Mouse (Mus musculus): ENCODE results near the gene Peak1. TPM values are rescaled to one million over a fixed set of nuclear protein-coding genes. Genes with fewer than 3 reads are reported as not detected.

Gene Peak1
- total RNA-seq, 1 experiment from 2014 or later = 45.1 TPM

DNA sequence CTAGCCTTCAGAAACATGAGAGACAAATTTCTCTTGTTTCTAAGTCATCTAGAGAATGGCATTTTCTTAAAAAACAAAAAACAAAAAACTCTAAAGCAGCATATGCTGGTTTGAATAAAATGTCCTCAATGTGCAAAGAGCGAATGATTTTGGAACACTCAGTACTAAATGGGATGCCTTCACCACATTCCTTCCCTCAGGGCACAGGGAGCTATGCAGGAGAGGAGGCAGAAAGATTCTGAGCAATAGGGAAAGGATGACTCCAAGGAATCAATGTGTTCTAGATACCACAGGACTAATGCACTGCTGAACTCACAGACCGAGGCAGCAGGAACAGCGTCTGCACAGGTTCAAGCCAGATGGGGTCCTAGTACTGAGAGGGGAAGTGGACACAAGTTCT, 103.5 kb downstream of the Peak1 start:
- DNase-seq = no peak

DNA sequence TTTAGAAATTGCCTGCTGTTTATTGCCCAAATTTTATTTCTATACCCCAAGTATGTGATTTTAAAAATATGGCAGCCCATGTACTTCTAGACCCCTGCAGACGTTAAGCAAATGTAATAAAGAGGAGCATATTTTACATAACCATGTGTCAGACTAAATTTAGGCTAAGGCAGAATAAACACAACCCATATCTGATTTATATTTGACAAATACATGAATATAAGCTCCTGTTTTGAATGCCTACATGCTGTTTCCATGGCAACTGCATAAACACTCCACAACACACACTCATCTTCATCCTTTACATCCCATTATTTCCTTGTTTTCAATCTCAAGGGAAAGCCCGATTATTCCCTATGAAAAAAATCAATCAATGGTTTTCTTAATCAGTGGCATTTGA, 108.8 kb downstream of the Peak1 start:
- DNase-seq = no peak

DNA sequence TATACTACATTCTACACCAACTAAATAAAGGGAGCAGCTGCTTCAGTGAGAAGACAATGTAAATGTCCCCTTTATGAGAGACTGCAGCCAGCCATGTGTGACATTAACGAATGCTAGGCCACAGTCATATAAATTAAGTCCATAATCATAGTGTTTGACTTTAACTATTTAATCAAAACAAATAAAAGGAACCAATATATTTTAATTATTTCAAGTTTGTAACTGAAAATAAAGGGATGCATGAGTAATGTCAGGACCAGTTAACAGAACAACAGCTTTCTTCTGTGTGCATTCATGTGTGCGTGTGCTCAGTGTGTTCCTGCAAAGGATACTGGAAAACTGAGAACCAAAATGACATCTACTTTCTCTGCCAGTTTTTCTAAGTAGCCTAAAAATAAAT, 113.3 kb downstream of the Peak1 start:
- no peak for DNase-seq

DNA sequence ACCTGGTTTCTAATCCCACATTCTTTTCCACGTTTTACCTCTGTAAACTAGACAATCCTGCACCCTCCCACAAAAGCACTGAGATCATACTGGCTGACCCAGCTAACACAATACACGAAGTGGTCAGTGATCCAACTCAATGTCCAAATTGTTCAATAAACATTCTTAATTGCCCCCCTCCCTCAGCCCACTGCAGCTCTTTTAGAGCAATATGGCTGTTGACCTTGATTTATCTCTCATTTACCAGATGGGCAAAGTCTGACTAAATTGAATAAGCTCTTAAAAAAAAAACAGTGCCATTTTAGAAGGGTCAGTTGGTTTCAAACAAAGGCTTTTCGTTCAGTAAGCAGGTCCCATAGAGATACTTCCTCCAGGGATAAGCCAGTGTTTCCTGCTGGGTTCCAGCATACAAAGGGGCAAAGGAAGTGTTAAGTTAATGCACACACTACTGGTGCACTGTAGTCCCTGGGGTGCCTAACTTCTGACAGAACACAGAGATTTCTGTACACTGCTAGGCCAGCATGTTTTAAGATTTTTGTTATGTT, 114.9 kb downstream of the Peak1 start:
- no peak for DNase-seq

DNA sequence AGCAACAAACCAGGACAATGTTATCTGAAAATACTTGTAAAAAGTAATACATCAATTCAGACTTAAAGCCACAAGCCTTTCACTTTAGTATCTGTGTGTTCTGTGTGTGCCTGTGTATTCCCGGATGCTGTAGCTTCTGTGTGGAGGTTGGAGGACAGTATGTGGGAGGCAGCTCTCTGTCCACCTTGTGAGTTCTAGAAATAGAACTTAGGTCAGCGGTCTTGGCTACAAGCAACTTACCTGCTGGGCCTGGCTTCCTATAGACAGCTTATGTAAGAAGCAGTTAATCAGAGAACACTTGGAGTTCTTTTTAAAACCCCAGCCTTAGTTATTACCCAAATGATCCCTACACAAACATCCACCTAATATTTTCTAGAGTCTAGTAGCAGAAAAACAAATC, 127.8 kb downstream of the Peak1 start:
- no peak for DNase-seq

DNA sequence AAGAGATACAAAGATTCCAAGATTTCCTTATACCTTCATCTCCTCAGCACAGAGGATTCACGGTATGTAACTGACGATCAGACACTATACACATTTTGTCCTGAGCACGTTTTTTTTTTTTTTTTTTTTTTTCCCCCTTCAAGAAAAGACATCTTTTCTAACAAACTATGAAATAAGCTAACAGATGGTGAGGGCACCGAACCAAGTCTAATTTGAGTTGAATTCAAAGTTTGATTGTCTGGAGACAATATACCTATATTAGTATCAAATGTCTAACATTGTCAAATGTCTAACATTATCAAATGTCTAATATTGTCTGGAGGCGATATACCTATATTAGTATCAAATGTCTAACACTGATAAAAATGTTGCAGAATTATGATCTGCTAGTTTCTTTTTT, 135.4 kb downstream of the Peak1 start:
- DNase-seq = no peak

DNA sequence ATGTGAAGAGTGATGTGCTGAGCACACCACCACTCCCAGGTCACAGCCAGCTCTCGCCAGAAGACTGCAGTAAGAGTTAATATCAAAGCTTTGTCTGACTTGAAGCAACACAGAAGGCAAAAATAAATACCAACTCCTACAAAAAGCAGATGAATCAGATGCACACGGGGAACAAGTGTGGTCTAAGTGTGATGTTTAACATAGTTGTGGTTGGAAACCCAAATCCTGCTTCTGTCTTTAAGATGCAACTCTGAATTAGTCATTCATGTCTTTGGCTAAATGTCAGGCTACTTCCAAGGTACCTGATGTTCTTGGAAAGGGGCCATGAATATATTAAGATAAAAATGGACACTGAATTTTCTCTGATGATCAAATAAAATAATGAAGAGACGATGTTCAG, 144.3 kb downstream of the Peak1 start:
- DNase-seq = no peak

DNA sequence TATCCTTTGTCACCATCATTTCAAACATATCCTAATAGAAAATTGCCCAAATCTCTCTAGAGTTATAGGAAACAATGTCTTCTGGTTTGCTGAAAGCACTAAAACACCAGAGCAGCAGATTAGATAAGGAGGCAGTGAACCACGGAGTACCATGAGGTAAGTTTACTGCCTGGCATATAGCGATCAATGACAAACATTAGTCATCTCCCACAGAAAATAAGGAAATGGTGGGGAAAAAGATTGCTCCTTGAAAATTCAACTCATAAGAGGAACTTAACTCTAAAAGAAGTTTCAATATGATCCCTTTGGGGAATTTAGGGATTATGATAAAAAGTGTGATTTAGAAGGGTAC, 145.6 kb downstream of the Peak1 start:
- DNase-seq = no peak

DNA sequence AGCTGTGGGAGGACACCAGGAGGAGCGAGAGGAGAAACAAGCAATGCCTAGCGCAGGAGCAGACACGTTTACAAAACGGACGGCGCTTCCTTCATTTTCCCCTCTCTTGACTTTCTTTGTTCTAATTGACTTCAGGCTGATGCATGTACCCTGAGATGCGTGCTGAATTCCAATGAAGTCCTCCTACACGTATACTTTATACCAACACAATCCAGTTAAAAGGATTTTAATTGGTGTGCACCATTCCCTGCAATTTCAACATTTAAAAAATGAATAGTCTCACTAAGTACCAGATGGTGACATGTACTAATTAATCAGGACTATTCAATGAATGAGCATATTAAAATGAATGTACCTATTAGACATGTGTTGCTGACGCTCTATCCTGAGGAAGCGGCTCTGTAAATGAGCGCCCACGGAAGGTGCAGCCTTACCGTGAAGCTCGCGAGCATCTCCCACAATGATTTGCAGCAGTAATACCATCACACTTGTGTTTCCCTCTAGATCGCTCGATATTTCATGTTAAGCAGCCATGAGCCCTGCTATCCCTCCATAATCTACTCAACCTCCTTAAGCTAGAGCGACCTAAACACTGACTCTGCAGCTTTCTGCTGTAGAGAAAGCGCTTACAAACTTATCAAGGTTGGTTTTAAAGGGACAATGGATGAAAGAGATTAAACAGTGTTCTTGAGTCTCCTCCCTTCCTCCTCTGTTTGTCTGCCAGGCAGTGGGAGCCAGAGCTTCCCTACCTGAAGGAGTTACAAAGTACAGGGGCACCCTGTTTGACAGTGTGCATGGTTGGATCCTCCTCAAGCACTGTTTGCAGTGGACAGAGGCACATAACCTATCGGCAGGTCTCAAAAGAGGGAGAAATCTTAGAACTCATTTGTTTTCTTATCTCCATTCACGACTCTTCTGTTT, 146.3 kb downstream of the Peak1 start:
- no peak for DNase-seq

DNA sequence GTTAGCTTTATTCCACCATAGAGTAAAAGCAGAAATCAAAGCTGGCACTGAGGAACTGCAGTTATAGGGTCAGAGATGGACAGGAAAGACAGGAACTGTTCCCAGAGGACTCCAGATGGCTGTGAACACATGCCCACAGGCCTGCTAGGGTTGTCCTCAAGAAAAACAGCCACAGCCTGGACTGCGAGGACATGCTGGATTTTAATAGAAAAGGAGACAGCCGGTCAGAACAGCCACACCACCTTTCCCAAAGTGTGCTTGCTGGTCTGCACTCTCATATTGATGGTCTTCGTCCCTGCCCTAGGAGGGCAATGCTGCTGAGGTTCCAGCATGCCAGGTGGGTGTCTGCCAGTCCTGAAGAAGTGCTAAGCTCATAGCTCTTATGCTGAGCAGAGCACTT, 148.8 kb downstream of the Peak1 start:
- no peak for DNase-seq

DNA sequence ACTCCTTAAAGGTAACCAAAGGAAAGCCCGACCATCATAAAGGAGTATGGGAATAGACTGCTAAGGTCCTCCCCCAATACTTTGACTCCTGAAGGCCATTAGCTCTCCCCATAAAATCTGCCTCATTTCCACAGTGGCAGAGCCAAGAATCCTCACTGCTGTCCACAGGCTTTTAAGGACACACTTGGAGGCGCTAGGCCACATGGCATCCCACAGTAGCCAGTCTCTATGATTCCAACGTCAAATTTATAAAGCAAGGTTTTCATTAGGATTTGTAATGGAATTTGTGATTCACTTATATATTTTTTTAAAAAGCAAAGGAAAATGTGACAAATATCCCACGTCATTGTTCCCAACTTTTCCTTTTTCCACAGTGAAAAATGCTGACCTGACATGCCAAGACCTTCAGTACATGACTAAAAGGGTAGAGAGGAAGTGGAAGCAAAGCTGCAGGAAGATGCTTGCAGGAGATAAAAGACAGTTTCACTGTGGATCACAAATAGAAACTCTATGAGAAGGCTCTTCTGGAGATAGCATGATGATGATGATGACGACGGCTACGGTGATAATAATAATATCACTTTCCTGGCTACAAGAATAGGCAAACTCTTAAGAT, 151.6 kb downstream of the Peak1 start:
- no peak for DNase-seq

DNA sequence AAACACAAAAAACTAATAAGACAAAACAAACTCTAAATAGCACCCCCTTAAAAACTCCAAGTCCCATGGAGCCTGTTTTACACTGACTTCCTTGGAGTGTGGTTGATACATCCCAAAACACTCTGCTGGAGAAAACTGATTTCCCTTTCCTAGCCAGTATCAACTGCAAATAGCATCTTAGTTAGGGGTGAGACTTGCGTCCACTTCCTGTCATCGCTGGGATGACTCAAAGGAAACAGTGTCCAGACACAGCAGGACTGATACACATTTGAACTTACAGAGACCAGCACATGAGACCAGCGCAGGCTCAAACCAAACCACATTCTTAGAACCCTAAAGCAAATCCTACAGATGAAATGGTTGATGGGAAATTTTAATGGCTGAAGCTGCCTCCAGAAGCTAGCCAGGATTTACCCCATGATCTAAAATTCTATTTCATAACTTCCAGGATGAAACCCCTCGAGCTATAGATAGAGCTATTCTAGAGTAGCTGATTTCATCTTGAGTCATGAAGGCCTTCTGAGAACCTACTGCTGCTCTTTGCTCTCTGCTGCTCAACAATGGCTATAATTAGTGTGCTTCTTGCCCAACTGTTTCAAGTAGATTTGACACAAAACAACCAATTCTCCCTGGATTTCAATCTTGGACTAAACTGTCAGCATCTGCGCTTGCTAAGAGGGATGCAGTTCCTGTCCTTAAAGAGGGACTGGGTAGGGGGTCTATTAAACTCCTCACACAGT, 152.2 kb downstream of the Peak1 start:
- no peak for DNase-seq

DNA sequence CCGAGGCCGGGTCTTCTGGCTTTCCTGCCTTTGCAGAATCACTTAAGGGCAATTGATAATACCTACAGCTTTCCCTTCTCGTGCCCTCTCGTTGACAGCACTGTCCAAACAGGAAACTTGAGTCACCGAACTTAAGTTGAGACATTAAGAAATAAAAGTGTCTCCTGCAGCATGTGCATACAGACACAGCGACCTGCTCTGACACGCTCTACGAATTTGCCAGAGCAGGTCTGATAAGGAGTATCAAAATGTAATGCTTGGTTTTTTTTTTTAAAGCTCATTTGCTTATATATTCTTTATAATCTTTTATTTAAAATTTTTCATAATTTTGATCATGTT, 152.9 kb downstream of the Peak1 start:
- no peak for DNase-seq

DNA sequence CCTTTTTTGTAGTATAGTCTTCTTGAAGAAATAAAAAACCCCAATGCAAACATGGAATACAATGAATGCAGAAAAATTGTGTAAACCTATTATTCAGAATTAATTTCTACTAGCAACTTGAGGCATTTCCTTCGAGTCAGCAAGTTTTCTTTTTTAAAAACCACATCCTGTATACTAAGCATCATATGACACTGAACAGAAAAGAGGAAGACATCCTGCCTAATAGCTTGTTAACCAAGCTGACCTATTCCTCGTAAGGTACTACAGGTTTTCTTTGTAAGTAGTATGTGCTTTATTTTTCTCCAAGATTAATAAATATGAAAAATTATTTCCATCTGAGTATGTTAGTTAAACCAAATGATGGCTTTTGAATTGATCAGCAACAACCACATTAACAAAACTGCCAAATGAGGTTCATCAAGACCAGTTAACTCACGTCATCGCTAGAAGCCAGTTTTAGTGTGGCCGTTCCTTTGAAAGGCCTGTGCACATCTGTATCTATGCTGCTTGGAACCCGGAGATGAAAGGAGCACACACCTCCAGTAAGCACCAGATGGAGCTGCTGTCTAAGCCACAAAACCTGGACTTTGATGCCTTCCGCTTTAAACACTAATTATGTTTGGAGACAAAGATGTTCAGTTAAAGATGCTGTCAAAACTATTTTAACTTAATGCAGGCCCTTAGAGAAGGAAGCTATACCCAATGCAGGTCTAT, 153.4 kb downstream of the Peak1 start:
- peak; percentile 54 for DNase-seq

DNA sequence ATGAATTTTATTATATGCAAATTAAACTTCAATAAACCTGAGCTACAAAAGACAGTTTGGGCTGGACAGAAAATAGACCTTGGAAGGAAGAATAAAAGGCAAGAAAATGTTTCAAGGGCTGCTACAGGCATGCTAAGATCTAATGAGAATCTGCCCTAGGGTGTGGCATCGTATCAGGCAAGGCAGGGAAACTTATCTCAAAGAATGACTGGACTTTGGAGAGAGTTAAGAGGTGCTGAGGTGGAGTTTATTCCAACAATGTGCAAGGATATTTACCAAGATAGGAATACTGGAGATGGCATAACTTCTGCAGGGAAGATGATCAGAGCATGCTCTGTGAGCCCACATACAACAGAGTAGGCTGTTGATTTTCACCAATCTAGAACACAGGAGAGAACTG, 154.8 kb downstream of the Peak1 start:
- no peak for DNase-seq

DNA sequence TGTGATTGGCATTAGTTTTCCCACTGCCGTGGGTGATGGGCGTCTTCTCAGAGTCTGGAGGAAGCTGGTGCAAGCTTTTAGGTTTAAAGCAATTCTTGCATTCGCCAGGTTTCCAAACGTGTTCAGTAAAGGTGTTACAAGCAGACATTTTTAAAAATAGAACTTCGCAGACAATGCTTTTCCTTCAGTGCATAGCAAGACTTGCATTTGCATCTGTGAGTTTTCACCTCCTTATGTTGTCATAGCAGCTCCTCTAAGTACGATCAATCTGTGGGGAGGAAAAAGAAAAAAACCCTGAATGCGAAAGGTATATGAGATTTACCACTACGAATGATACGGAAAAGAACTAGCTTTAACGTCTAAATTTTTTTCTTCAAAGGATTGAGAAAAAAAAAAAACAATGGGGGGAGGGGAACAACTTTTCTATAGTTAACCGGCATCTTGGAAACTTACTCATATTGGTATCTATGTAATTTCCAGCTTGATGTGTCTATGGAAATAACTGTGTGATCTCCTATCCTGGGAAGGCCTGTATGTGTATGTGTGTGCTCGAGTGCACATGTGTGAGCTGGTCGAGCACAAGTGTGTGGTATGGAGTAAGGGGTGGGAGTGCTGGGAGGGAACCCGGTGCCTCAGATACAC, 157.3 kb downstream of the Peak1 start:
- no peak for DNase-seq

DNA sequence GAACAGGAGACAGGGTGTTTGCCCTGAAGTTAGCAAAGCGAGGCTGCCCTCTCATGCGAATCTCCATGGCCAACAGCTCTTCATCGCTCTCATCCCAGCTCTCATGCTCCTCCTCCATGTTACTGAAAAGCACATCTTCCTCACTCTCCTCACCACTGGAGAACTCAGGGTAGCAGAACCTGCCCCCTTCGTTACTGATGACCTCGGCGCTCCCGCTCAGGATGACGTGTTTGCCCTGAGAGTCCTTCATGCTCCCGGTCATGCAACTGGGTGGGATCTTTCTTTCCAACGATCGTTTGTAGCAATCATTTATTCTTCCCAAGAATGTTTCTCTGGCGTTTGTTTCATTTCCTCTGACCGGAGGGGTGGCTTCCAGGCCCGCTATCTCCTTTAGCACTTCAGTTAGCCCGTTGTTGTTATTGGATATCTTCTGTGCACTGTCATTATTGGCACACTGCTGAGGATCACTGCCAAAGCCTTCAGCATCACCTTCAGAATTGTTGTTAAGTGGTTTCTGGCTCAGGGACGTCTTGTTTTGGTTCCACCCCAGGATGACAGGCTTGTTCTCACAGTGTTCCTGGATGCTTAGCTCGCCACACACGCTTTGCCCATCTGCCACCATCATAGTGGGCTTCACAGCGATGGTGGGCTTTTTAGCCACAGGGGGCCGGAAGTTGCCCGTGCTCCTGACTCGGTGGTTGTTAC, 157.9 kb downstream of the Peak1 start:
- peak; percentile 41 for DNase-seq

DNA sequence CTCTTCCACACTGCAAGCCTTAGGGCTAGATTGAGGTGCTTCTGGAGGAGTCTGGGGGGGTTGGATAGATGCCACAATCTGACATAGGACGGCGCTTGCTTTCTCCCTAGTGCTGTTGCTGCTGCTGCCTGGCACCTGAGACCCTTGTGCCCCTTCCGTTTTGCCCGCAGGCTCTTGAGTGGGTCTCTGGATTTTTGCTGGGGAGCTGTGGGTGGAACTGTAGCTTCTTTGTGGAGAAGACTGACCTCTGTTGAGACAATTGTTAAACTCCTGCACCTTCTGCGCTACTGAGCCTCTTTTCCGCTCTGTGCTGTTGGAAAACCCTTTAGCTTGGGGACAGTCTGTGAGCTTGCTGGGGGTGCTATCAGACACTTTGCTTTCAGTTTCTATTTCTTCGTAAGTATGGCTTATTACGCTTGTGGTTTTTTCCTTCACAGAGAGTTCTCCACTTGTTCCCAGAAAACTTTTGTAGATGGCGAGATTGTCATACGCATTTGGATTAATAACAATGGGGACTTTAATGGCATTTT, 159.5 kb downstream of the Peak1 start:
- DNase-seq = no peak

DNA sequence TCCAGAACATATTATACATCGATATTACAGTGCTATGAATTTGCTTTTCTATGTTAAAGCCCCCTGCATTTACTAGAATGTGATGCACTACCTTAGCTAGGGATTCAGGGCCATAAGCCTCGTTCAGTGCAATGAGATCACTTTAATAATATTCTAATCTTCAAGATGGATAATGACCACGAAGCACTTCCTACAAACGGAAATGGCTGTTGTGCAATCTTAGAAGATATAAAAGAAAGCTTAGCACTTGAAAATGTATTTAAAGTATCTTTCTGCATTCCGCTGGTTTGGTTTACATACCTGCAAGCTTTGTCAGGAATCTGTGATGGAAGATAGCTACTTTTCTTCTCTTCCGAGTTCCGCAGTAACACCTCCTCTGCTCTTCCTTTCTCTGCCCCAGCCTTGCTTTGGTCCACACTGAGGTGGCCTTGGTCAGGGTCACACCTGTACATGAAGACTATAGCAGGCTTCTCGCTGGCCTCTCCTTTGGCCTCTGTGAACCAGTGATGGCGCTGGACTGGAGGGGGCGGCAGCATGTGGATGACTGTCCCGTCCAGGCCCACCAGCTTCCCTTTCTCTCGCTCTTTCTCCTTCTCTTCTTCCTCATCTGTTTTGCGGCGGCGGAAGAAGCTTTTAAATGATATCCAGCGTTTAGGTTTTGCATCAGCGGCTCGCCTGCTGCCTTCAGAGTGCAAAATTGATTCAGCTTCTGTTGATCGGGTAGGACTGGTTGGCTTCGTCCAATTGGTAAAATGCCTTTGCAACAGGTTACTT, 160.5 kb downstream of the Peak1 start:
- no peak for DNase-seq
